Comparison of ENCODE assay signal across 12 mouse cellular contexts in genomic region chr13:43336425-43337221, GRCm38 (mm10). TPM values are rescaled to one million over a fixed set of nuclear protein-coding genes. Genes with fewer than 3 reads are reported as not detected.
DNase-seq lines count a peak whose midpoint lies in the region; ATAC-seq and TF ChIP-seq lines count a peak whose summit lies in the region.
"Had no signal": no experiment of that assay in that cellular context is flagged by ENCODE, and none has a peak within 500 bp of the region (broad histone marks: within the 10 kb centered on the region; RNA-seq: fewer than 3 reads in every experiment).

No protein-coding gene starts in this region.

- no peak for TF ChIP-seq CTCF in lung, postnatal 0 days (IDR thresholded peaks at IDR 0.05)

- peak; percentile 26 for DNase-seq in ovary, adult 18-20 months (ENCODE audit: low spot score)
- DNase-seq in ovary, postnatal 10 days (ENCODE audit: low spot score), result no peak
- DNase-seq in gonadal fat pad, adult 2 months (ENCODE audit: low read depth), result peak; percentile 30
- peak; percentile 90 for DNase-seq in lung, postnatal 0 days (ENCODE audit: low spot score)
- no peak for DNase-seq in frontal cortex, adult 2 months (ENCODE audit: extremely low spot score in 1 of 2, low spot score in 1 of 2)
- no peak for DNase-seq in cerebellum, postnatal 25 days
- no peak for DNase-seq in T-cell, adult 2 months (ENCODE audit: low spot score)
- DNase-seq: cerebellum, adult 8-10 months; thymus, postnatal 36 days had no signal

- H3K27ac ChIP-seq in lung, postnatal 0 days (ENCODE audit: low read length), result peak overlapping the region; percentile 63
- H3K27ac ChIP-seq: heart, embryonic 13.5 days; hindbrain, embryonic 15.5 days had no signal

- H3K36me3 ChIP-seq in lung, postnatal 0 days (ENCODE audit: insufficient read depth, low read length), result no peaks in the 10 kb centered on the region
- H3K36me3 ChIP-seq: heart, embryonic 13.5 days; hindbrain, embryonic 15.5 days had no signal

- 29% methylated on average over 12 of the region's 12 CpGs for WGBS in lung, postnatal 0 days

- ATAC-seq in lung, postnatal 0 days, result peak; percentile 95

- peaks cover 16% of the 10 kb centered on the region for H3K4me1 ChIP-seq in lung, postnatal 0 days (ENCODE audit: insufficient read depth, low read depth, low read length)
- H3K4me1 ChIP-seq: hindbrain, embryonic 15.5 days had no signal

- no peaks in the 10 kb centered on the region for H3K9me3 ChIP-seq in lung, postnatal 0 days (ENCODE audit: low read length)
- H3K9me3 ChIP-seq: heart, embryonic 13.5 days; hindbrain, embryonic 15.5 days had no signal

- H3K9ac ChIP-seq in lung, postnatal 0 days (replicated peaks; ENCODE audit: low read depth), result no peak overlapping the region
- H3K9ac ChIP-seq: heart, embryonic 13.5 days; hindbrain, embryonic 15.5 days had no signal

- no peaks in the 10 kb centered on the region for H3K27me3 ChIP-seq in lung, postnatal 0 days (replicated peaks; ENCODE audit: insufficient read depth, low read length)
- H3K27me3 ChIP-seq: heart, embryonic 13.5 days; hindbrain, embryonic 15.5 days had no signal

- H3K4me2 ChIP-seq in lung, postnatal 0 days (replicated peaks; ENCODE audit: low read depth, low read length), result no peak overlapping the region
- H3K4me2 ChIP-seq: heart, embryonic 13.5 days; hindbrain, embryonic 15.5 days; liver, embryonic 11.5 days had no signal

- TF ChIP-seq EP300 in lung, postnatal 0 days (IDR thresholded peaks at IDR 0.05), result peak; percentile 96

- no peak overlapping the region for H3K4me3 ChIP-seq in lung, postnatal 0 days (ENCODE audit: low read depth, low read length)
- H3K4me3 ChIP-seq: heart, embryonic 13.5 days; hindbrain, embryonic 15.5 days had no signal

RNA-seq across cellular contexts. Expression of gene Sirt5, which starts 28.7 kb away (rescaled TPM):
- polyA plus RNA-seq in gonadal fat pad, adult 2 months (2012; rRNA removed), result 7.7 and 8.7 TPM in 2 replicates
- polyA plus RNA-seq in lung, postnatal 0 days (2015; fragmentation: Nextera tagmentation; extraction: Ambion mirVana), result 11.9 and 15.6 TPM in 2 replicates
- 16.4 and 19.5 TPM in 2 replicates for polyA plus RNA-seq in frontal cortex, adult 2 months (2012; rRNA removed)

RNA-seq across cellular contexts. Expression of gene Gfod1, which starts 32.7 kb away (rescaled TPM):
- 3.5 and 4.6 TPM in 2 replicates for polyA plus RNA-seq in gonadal fat pad, adult 2 months (2012; rRNA removed)
- 1.6 and 2.0 TPM in 2 replicates for polyA plus RNA-seq in lung, postnatal 0 days (2015; fragmentation: Nextera tagmentation; extraction: Ambion mirVana)
- 27.0 and 29.0 TPM in 2 replicates for polyA plus RNA-seq in frontal cortex, adult 2 months (2012; rRNA removed)

Comparison
In these comparisons a context has a peak if more than half of its experiments do, and no peak if none do; other contexts are left out.
1. DNase-seq: peak in ovary, adult 18-20 months (single experiment), gonadal fat pad, adult 2 months (single experiment) and lung, postnatal 0 days (single experiment); none in ovary, postnatal 10 days (single experiment), frontal cortex, adult 2 months (0 of 2), cerebellum, postnatal 25 days (0 of 2) and T-cell, adult 2 months (single experiment).